Mouse (Mus musculus): ENCODE data around the gene Lsmem1. TPM values are rescaled to one million over a fixed set of nuclear protein-coding genes. Genes with fewer than 3 reads are reported as not detected.

The Lsmem1 gene
- polyA plus RNA-seq (2012), result not detected in 2 replicates

DNA sequence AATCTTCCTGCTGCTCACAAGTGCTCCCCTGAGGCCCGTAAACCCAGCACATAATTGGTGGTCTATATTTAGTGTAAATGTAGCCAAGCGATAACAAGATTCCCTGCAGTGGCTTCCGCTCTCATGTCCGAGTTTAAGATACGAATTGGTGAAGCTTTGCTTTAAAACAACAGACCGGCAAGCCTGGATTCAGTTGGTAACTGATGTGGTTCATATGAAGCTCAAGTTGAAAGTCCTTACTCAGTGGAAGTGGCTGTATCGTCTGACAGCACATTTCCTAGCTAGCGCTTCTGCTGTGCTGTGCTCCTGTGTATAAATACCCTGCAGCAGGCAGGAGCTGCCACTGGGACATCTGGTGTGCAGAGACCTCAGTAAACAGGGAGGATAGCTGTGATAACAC is at the start of gene Lsmem1:
Lsmem1 (minus strand) TSS at position 189 of the 400 bp plus-strand sequence.

DNA sequence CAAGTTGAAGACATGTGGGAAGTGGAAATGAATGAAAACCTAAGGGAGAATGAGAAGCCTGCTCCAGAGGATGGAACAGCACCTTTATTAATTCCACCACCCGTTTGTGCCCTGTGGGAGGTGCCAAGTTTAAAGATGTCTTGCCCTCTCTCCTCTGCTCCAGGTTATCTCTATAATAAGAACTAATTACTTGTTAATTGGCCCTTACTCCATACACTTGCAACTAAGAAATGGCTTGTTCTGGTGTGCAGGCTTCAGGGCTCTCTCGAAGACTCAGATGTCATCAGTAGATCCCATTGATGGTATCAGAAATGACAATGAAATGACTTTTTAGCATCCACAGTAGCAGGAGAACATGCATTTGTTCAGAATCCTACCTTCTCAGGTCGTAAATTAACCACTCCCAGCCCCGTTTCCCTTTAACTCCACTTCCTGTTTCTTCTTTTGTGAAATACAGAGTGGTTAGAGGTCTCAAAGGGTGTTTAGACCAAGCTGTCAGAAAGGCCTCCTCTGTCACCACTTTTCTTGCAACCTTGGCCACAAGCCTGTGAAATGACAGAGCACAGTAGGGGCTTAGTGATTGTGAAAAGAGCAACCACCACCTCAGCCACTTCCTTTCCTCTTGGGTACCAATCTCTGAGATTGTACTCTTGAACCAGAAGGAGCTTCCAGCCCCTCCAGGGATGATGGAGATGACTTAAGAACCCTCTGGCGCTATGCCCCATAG is 49.3 kb upstream of the Lsmem1 start, which contains the start of gene Ifrd1:
Ifrd1 (minus strand) TSS at position 51 of the 727 bp plus-strand sequence.

DNA sequence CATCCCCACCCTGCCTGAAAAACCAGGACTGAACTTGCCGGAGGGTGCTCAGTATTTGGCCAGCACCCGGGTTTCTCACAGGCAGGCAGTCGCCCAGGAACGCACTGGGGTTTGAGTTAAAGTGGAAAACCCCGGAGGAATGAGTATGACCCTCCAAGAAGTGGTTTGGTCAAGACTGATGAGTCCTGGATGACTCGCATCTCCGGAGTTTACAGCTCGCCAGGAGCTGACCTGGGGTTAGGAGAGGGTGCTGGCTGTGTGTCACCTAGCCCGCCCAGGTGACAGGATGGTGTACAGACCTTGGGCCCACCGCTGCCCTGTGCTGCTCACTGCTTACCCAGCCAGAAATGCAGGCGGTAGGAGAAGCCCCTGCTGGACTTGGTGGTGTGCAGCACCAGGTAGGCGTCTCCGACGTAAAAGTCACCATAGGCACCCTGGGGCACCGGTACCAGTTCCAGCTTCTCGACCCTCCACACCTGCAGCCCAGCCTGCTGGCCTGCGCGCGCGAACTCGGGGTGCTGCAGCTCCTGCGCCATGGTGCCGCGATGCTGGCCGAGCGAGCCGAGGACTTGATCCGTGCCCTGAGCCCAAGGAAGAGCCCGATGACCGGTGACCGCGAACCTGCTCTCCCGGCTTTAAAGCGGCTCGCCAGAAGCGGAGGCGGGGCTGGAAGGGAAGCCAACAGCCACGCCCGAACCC is 65.6 kb downstream of the Lsmem1 start, which contains the start of gene Scin:
Scin (minus strand) TSS at position 656 of the 699 bp plus-strand sequence.

Other genes starting within 250 kb of the Lsmem1 start
- gene Arl4a, start 161.5 kb downstream of the Lsmem1 start, polyA plus RNA-seq (2012), result 53.0 and 67.2 TPM in 2 replicates
- 2.0 and 3.8 TPM in 2 replicates for gene Scin, start 65.3 kb downstream of the Lsmem1 start, polyA plus RNA-seq (2012)
- 77.7 and 94.8 TPM in 2 replicates for gene Ifrd1, start 49.0 kb upstream of the Lsmem1 start, polyA plus RNA-seq (2012)
- 2.9 and 3.3 TPM in 2 replicates for gene Zfp277, start 246.4 kb upstream of the Lsmem1 start, polyA plus RNA-seq (2012)
- 0.14 and 0.18 TPM in 2 replicates for gene Dock4, start 246.5 kb upstream of the Lsmem1 start, polyA plus RNA-seq (2012)

Data from megakaryocyte-erythroid progenitor cell, adult 5 weeks (primary cell).